Mouse (Mus musculus): ENCODE results near the gene Disp1.

The Disp1 gene

GRCm38 (mm10) chr1:183200926-183201325, 20.4 kb downstream of the Disp1 start:
- DNase-seq (ENCODE audit: low spot score) = no peak

DNA sequence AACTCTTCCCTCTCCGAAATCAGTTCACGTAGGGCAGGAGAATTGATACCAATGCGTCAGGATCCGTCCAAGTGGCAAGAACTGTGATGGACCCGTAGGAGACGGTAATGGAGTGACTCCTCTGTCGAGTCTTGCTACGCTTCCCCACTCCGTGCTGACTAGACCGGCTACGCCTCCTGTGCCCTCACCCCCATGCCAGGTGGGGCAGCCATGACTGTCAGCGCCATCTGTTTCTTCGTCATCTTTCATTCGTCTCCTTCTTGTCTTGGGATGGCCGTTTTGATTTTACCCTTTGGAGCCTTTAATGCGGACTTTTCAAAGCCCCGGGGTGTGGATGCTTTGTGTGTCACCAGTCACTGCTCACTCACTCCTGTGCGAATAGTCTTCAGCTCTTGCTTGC, 26.6 kb downstream of the Disp1 start:
- DNase-seq (ENCODE audit: low spot score) = no peak

GRCm38 (mm10) chr1:183194151-183194550, 27.2 kb downstream of the Disp1 start:
- DNase-seq (ENCODE audit: low spot score) = no peak

DNA sequence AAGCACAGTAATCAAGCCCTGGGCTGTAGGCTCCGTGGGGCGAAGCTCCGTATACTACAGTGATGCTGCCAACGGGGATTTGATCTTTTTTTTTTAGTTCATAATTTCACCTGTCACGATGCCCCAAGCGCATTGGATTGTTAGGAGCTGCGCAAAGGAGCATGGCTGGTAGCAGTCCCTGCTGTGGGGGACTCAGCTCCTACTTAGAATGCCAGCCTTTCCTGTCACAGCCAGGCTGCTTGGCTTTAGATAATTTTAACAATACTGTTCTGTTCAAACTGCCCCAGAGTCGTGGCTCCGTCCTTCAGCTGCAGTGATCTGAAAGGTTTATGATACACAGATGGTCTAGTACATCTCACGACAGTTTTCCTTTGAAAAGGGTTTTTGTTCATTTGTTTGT, 29.9 kb downstream of the Disp1 start:
- no peak for DNase-seq (ENCODE audit: low spot score)

- DNase-seq (ENCODE audit: low spot score) = peak; percentile 41
Measured at GRCm38 (mm10) chr1:183190456-183190855, 30.9 kb downstream of the Disp1 start.

GRCm38 (mm10) chr1:183189014-183189662, 32.2 kb downstream of the Disp1 start:
- peak; percentile 61 for DNase-seq (ENCODE audit: low spot score)

DNA sequence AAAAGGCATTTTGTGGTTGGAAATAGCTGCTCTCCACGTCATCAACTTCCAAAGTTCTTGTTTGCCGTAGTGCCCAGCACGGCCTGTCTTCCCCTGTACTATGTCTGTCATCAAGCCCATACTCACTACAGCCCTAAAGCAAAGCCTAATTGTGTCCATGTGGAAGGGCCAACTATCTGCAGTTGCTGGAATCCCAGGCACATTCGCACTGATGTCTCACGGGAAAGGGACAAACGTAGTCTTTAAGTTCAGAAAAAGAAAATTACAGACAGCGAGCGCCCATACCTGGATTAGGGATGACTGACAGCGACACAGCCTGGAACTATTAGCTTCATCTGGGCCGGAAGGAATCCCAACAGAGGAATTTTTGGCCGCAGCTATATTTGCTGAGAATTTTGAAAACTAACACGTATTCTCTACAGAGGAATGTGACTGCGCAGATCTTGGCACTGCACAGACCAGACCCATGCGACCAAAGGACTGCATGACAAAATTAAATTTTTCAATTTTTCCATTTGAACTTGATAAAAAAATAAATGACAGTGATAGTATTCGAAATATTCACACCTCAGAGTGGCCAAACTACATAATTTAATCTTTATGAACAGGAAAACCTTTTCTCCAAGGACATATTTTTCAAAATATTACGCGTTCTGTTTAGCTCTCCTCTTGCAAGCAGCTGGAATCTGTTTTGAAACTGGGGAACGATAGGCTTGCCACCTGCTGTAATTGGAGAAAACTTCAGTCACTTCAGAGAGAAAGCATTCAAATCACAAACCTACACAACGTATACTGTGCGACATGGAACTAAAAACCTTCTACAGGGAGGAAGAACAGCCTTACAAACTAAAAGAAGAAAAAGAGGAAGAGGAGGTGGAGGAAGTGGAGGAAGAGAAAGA, 33.0 kb downstream of the Disp1 start:
- DNase-seq (ENCODE audit: low spot score) = peak; percentile 56

DNA sequence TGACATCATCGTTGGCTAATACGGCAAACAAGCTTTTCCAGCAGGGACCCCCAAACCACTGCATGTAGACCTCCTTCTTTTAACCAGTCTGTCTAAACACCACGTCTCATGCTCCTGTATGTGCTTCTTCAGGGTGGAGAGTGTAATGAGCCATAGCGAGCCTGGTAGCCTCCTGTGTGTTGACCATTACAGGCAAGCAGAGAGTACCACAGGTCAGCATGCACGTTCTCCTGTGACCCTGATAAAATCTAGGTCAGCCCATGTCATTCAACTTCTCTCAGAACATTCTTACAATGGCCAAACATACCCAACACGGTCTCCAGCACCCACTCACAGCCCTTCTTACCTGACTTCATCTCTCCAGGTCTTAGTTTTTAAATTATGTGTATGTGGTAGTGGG, 35.8 kb downstream of the Disp1 start:
- DNase-seq (ENCODE audit: low spot score) = no peak

DNA sequence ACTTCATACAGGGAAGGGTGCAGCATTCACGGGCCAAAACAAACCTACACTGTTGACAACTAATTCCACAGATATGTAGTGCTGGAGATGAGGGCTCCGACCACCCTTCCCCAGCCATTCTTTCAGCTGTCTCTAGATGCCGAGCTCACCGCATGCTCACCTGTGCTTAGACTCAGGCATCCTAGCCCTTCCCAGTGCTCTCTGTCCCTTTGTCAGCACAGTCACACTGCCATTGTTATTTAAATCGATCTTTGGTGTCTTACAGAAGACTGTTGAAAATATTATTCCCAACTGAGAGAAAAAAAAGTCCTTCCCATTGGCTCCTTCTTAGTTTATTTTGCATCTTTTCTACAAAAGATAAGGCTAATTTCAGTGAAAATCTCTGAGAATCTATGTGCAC, 36.6 kb downstream of the Disp1 start:
- no peak for DNase-seq (ENCODE audit: low spot score)

- peak; percentile 32 for DNase-seq (ENCODE audit: low spot score)
Measured at GRCm38 (mm10) chr1:183183565-183183964, 37.8 kb downstream of the Disp1 start.

DNA sequence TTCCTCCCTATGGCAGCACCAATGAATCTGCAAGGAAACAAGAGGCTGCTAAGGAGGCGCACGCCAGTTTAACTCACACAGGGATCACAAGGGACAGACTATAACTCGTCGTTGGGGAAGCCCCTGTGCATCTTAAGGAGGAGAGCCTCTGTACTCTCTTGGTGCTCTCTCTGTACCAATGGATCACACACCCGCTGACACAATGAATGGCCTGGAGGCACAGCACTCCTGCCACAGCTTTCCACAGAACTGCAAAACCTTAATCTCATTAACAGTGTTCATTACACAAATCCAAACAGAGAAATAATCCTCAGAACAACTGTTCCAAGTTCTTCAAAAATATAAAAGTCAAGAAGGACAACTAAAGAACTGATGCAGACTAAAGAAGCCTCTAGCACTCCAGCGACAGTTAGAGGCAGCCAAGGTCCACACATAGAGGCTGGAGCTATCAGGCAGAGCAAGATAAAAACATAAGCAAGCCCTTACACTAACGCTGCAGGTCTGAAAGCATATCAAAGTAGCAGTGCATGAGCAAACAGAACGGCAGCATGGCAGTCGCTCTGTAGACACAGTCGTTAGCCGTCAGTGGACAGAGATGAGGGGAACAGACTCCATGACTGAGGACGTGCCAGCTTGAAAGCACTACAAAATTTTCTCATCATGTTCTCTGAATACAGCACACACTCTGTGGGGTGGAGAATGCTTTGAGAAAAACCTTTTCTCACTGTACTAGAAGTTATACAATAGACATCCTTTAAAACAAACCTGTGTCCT, 38.5 kb downstream of the Disp1 start:
- no peak for DNase-seq (ENCODE audit: low spot score)

DNA sequence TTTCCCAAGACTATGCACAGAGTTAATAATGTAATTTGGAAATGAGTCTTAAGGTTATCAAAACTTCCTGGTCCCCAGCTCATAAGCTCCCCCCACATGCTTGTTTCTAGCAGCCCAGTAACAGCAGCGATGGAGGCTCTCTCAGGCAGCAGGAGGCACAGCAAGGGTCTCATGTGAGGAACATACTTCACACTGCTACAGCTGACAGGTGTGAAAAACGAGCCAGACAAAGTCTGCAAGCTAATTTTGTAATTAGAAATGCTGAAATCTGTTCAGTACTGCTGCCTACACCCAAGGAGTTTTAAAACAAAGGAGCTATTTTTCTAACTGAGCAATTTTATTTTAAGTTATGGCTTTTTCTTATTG, 40.3 kb downstream of the Disp1 start:
- no peak for DNase-seq (ENCODE audit: low spot score)

- DNase-seq (ENCODE audit: low spot score) = no peak
Measured at GRCm38 (mm10) chr1:183180301-183181029, 40.9 kb downstream of the Disp1 start.

GRCm38 (mm10) chr1:183179316-183179715, 42.0 kb downstream of the Disp1 start:
- no peak for DNase-seq (ENCODE audit: low spot score)

- DNase-seq (ENCODE audit: low spot score) = no peak
Measured at GRCm38 (mm10) chr1:183175236-183175635, 46.1 kb downstream of the Disp1 start.

- no peak for DNase-seq (ENCODE audit: low spot score)
Measured at GRCm38 (mm10) chr1:183171095-183171494, 50.2 kb downstream of the Disp1 start.

GRCm38 (mm10) chr1:183168465-183168864, 52.9 kb downstream of the Disp1 start:
- no peak for DNase-seq (ENCODE audit: low spot score)

GRCm38 (mm10) chr1:183167776-183168175, 53.5 kb downstream of the Disp1 start:
- no peak for DNase-seq (ENCODE audit: low spot score)

GRCm38 (mm10) chr1:183166700-183167099, 54.6 kb downstream of the Disp1 start:
- DNase-seq (ENCODE audit: low spot score) = no peak

DNA sequence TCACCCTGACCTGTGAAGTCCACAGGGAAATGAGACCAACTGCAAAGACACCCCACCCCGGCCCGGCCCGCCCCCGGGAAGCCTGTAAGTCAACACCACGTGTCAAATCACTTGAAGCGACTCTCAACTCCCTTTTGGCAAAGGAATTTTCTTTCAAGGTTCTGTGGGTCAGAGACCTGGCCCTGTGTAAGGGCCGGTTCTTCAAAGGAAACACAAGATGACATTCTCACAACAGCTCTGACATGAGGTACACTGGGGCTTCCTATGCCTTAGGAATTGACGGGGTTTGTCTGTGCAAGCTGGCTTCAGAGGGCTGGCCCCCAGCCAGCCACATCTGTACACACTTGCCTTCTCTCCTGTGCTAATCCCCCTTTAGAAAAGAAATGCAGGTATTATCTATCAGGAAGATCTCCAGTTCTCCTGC, 56.7 kb downstream of the Disp1 start:
- no peak for DNase-seq (ENCODE audit: low spot score)

- no peak for DNase-seq (ENCODE audit: low spot score)
Measured at GRCm38 (mm10) chr1:183164190-183164580, 57.1 kb downstream of the Disp1 start.

All from embryo, embryonic 10 days (tissue).